Mouse (Mus musculus) neural tube, embryonic 10.5 days (tissue): Measurements from ENCODE around the gene Atxn1.
A peak's percentile ranks its signal among the peaks of the same experiment; 100 is the strongest.

Experiments used
- DNase-seq: peaks from one replicate; pipeline ENCODE4 v3.0.0-alpha.2; 2017; ENCODE audit warnings: low spot score; ENCODE audit errors: extremely low spot score

The Atxn1 gene

DNA sequence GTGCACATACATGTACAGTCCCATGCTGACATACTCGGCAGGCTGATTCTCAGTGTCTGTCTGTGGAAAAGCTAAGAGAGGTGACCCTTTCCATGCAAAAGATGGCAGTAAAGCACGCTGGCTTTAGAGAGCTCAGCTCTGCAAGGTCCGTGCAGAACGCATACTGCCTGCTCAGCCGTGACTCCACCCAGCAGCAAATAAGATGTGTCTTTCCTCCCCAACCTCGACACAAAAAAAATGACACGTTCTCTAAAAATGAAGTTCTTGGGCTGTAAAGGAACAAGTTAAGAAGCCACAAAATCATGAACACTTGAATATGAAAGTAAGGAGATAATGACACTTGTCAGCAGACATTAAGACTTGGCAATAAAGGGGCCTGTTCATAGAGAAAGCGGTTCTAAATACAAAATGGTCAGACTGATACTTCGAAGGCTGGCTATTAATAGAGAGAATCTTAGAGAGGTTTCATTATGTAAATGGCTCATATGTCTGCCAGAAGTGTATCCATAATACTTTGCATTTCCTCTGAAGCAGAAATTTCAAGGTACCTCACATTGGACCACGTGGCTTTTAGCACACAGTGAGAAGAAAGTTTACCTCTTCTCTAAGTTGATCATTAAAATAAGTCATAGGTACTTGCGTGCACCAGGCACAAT lies 132.0 kb downstream of the Atxn1 start:
- no peak for DNase-seq

- no peak for DNase-seq
Observed at GRCm38 (mm10) chr13:45829341-45829936, 135.4 kb downstream of the Atxn1 start.

DNA sequence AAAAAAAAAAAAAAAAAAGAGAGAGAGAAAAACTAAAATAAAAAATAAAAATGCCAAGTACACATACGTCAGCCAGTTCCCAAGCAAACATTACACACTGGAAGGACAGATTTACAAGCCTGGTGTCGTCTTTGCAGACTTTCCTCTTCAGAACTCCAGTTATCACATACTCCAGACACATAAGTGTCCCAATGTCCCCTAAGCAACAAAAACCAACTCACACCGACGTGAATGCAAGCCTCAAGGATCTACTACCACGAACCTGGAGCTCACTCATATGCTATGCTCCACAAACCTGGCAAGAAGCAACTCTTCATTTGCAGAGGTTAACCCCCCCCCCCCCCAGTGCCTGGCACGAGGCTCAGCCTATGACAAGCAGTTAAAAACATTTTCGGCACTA lies 136.8 kb downstream of the Atxn1 start:
- no peak for DNase-seq

DNA sequence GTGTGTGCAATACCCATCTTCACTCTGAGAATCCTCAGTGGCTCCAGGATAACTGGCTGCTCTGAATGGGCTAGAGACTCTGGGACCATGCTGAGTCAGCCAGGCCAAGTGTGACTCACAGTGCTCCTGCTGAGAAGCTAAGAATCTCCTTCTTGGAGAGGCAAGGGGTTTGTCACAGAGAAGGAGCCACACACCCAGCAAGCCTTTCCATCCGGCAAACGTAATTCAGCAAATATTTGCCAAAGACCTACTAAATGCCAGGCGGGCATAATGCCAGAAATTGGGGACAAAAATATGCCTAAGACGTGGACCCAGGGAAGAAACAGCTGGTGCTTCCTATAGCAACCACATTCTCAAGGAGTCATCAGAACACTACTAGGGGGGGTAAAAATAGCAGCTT lies 137.2 kb downstream of the Atxn1 start:
- DNase-seq: no peak

GRCm38 (mm10) chr13:45827046-45827596 lies 137.7 kb downstream of the Atxn1 start:
- no peak for DNase-seq

DNA sequence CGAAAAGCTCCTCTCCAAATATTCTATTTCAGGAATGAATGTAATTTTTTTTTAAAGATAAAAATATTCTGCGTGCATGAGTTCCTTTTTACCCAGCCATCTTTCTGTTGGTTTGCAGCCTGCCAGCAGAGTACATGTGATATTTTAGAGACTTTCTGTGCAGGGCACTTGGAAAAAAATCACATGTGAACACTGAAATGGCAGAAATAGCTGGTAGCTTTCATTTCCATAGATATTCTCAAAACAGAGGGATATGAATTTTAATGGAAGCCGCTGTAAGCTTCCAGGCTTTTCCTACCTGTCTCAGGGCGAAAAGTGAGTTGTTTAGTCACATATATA lies 142.3 kb downstream of the Atxn1 start:
- DNase-seq: no peak

- DNase-seq: no peak
Observed at GRCm38 (mm10) chr13:45821764-45822490, 142.9 kb downstream of the Atxn1 start.

DNA sequence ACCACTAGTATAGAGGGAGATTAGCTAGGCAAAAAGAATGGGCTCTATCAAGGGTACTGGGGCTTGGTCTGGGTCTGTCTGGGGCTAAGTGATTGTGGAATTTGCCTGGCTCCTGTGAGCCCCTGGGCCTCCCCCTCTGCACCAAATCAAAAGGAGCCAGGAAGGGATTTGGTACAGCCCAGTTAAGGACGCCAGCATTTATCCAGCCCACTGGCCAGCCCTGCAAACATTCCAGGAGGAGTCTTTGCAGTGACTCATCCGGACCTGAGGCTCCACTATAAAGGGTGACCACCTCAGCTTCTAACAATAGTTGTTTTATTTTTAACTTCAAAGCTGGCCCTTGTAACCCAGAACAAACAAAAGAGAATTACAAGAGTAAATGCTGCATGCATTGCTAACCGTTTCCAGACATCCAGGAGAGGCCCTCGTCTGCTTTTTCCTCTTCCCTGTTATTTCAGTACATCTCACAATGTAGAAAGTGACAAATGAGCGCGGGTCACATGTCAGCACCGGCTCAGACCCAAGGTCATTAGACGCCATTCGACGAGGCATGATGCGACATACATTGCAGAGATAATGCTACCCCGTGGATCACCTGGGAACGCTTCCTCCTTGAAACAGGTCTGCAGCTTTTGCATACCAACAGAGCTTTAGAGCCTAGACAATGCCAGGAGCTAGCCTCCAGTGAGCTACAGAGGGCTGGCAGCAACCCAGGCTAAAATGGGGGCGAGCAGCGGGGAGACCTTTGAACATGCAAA lies 144.2 kb downstream of the Atxn1 start:
- no peak for DNase-seq

GRCm38 (mm10) chr13:45816670-45817069 lies 148.1 kb downstream of the Atxn1 start:
- no peak for DNase-seq

- DNase-seq: no peak
Observed at GRCm38 (mm10) chr13:45809777-45810410, 154.9 kb downstream of the Atxn1 start.

- DNase-seq: peak; percentile 49
Observed at GRCm38 (mm10) chr13:45807593-45808043, 157.2 kb downstream of the Atxn1 start.

- no peak for DNase-seq
Observed at GRCm38 (mm10) chr13:45806600-45807525, 157.9 kb downstream of the Atxn1 start.

DNA sequence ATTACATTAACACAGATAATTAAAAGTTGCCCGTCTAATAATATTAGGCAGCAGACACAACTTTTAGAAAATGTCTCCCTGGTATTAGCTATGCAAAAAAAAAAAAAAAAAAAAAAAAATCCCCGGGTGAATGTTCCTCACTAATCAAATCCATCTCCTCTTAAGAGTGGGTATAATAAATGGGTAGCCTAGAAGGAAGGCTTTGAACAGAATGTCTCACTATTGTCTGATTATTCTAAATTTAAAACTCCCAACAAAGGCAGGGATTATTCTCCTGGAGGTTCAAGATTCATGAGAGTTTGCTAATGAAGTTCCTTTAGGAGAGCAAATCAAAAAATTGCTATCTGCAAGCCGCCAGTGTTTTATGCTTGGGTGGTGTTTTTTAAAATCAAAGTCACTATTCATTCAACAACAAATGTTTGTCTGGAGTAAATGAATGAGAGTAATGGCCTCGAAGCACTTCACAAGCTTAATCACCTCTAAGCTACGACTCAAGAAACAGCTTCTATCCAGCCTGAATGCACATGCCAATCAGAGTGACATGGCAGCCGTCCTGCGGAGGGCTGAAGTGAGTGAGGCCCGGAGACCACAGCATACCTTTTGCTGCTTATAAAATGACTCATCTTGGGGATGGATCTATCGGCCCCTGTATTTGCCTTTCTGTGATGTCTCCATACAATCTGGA lies 158.8 kb downstream of the Atxn1 start:
- no peak for DNase-seq

DNA sequence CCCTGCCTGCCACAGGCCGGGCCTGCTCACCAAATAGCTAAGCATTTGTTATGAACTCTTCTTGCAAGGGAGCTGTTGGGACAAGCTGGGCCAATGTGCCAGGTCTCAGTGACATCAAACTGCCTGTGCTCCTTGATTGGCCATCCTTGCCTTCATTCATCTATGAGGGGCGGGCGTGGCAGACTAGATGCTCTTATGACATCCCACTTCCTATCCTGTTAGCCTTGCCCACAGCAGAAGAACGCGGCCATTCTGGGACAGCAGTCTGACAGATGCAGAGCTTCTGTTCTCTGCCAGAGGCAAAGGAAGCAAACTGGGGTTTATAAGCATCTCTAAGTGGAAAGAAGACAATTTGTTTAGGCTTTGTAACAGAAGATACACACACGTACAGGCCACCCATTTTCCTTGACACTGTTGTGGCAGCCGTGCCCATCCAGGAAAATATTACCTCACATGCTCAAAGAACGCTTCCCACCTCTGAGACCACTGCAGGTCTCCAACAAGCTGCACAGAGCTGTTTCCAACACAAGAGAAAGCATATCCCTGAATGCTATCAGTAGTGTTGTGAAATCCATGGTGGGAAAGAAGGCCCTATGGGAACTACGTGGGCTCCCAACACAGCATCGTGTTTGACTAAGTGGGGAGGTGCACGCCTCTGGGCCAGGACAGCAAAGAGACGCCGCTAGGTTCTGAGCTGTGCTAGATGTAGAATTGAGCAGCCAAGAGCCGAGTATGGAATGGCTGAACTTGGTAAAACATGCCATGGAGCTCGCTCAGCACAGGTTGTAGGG lies 162.0 kb downstream of the Atxn1 start:
- no peak for DNase-seq

GRCm38 (mm10) chr13:45798248-45798647 lies 166.6 kb downstream of the Atxn1 start:
- DNase-seq: no peak

DNA sequence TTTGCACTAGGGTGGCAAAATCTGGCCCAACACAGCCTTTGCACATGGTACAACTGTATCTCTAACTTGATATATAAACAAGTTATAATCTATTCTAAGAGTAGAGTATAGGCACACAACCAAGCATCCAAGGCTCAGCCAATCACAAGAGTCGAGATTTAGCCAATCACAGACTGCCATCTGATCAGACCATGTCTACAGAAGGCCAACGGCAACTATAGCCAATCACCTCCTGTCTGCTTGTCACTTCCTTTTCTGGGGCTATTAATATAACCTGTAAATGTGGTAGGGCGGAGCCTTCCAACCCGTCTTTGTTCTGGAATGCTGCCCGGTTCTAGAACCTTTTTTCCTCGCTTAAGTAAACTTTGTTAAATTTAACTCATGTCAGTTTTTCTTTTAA lies 167.1 kb downstream of the Atxn1 start:
- DNase-seq: no peak

- DNase-seq: no peak
Observed at GRCm38 (mm10) chr13:45796286-45796685, 168.5 kb downstream of the Atxn1 start.

GRCm38 (mm10) chr13:45793796-45794195 lies 171.0 kb downstream of the Atxn1 start:
- DNase-seq: no peak

DNA sequence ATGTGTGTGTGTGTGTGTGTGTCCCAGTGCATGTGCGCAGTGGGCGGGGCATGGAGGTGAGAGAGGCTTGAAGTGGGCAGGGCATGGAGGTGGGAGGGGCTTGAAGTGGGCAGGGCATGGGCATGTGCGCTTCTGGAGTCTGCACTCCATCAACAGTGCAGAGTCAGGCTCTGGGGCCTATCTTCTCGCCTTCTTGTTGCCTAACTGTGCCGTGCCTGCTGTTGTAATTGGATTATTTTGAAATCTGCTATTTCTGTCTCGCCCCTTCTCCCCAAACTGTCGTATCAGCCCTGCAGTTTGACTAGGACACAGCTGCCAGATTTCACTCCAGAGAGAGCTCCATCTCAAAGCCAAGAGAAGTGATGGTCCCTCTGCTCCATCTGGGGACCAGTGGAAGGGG lies 178.4 kb downstream of the Atxn1 start:
- DNase-seq: no peak
